Mouse (Mus musculus): ENCODE results near the gene Eif4g3. TPM values are rescaled to one million over a fixed set of nuclear protein-coding genes. Genes with fewer than 3 reads are reported as not detected.

The Eif4g3 gene
- polyA plus RNA-seq, 1 experiment from 2014 or later: 34.1 TPM

GRCm38 (mm10) chr4:138074896-138075584 is 82.2 kb downstream of the Eif4g3 start:
- WGBS: 79% methylated on average over 6 of the region's 6 CpGs
- Histone ChIP-seq H3K27me3 (ENCODE audit: low read depth, poor library complexity, severe bottlenecking) (no peaks in the 10 kb centered on the region), H3K27ac (replicated peaks) (no peak overlapping the region), H3K4me1 (no peaks in the 10 kb centered on the region), H3K9me3 (replicated peaks) (no peaks in the 10 kb centered on the region), H3K4me3 (no peak overlapping the region), H3K36me3 (peaks cover 62% of the 10 kb centered on the region)
- no peak for DNase-seq (ENCODE audit: low spot score)

GRCm38 (mm10) chr4:138077663-138078295 is 85.0 kb downstream of the Eif4g3 start:
- DNase-seq (ENCODE audit: low spot score): no peak
- H3K27ac ChIP-seq (replicated peaks): no peak overlapping the region
- H3K4me1 ChIP-seq: no peaks in the 10 kb centered on the region; the same call in 1 of the 2 replicates
- WGBS: 87% methylated on average over 3 of the region's 3 CpGs
- H3K27me3 ChIP-seq (ENCODE audit: low read depth, poor library complexity, severe bottlenecking): no peaks in the 10 kb centered on the region
- H3K4me3 ChIP-seq: no peak overlapping the region
- no peaks in the 10 kb centered on the region for H3K9me3 ChIP-seq (replicated peaks)
- H3K36me3 ChIP-seq: peaks cover 58% of the 10 kb centered on the region

GRCm38 (mm10) chr4:138079234-138079633 is 86.4 kb downstream of the Eif4g3 start:
- H3K27me3 ChIP-seq (ENCODE audit: low read depth, poor library complexity, severe bottlenecking): no peaks in the 10 kb centered on the region
- peaks cover 70% of the 10 kb centered on the region for H3K36me3 ChIP-seq
- no peaks in the 10 kb centered on the region; the same call in 1 of the 2 replicates for H3K4me1 ChIP-seq
- WGBS: 96% methylated on average over 5 of the region's 5 CpGs
- no peaks in the 10 kb centered on the region for H3K9me3 ChIP-seq (replicated peaks)
- DNase-seq (ENCODE audit: low spot score): no peak
- H3K4me3 ChIP-seq: no peak overlapping the region
- no peak overlapping the region for H3K27ac ChIP-seq (replicated peaks)

DNA sequence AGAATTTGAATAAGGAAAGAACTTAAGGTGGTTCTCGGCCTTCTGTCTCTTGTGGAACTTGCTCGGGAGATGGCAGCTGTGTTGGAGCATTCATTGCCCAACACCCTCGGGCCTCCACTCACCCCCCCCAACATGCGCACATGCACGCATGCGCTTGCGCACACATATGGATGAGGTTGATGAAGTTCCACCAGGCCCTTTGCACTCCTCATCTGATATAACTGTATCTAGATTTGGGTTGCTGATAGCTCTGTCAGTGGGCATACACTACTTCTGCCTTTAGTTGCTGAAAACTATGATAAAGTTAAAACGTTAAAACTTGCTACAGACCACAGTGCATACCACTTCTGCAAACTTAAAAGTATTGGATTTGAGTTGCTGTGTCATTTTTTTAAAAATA is 89.6 kb downstream of the Eif4g3 start:
- 93% methylated on average over 8 of the region's 8 CpGs for WGBS
- Histone ChIP-seq H3K36me3 (peaks cover 87% of the 10 kb centered on the region), H3K9me3 (replicated peaks) (no peaks in the 10 kb centered on the region), H3K27me3 (ENCODE audit: low read depth, poor library complexity, severe bottlenecking) (no peaks in the 10 kb centered on the region), H3K4me1 (no peaks in the 10 kb centered on the region; the same call in 1 of the 2 replicates), H3K4me3 (no peak overlapping the region), H3K27ac (replicated peaks) (no peak overlapping the region)
- no peak for DNase-seq (ENCODE audit: low spot score)

GRCm38 (mm10) chr4:138084103-138084502 is 91.3 kb downstream of the Eif4g3 start:
- WGBS: 94% methylated on average over 8 of the region's 8 CpGs
- DNase-seq (ENCODE audit: low spot score): no peak
- H3K27ac ChIP-seq (replicated peaks): no peak overlapping the region

DNA sequence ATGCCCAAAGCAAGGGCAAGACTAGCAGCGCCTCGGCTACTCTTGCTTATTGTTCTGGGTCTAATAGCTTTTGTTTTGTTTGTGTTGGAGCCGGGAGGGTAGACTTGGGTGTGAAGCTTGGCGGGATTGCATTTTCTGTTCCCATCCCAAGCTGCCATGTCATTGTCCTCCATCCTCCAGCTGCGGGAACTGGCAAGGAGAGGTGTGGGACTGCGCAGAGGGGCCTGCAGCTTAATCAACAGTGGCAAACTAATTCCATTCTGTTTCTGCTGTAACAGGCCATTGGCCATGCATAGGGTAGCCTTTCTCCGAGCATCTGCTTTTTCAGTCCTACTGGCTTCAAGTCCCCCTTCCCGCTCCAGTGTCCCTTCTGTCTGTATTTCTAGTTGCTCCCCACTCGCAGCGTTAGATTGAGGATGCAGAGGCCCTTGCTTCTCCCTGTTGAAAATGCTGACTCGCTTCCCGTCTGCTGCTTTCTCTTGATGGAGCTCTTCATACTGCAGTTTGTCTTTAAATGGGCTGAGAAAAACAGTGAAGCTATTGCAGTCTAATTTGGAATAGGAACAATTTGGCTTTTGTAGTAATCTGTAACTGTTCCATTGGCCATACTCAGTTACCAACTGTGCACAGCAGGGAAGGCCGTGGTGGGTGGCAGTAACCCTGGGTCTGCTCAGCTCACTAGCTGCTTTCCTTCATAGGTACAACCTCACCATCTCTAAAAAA is 92.2 kb downstream of the Eif4g3 start:
- H3K4me3 ChIP-seq: no peak overlapping the region
- H3K9me3 ChIP-seq (replicated peaks): no peaks in the 10 kb centered on the region
- 87% methylated on average over 13 of the region's 13 CpGs for WGBS
- H3K27ac ChIP-seq (replicated peaks): no peak overlapping the region
- peaks cover 91% of the 10 kb centered on the region for H3K36me3 ChIP-seq
- no peaks in the 10 kb centered on the region for H3K27me3 ChIP-seq (ENCODE audit: low read depth, poor library complexity, severe bottlenecking)
- no peak for DNase-seq (ENCODE audit: low spot score)
- H3K4me1 ChIP-seq: no peaks in the 10 kb centered on the region; the same call in 1 of the 2 replicates

More at GRCm38 (mm10) chr4:138084103-138084502, 91.3 kb downstream of the Eif4g3 start:
- H3K36me3 ChIP-seq: peaks cover 87% of the 10 kb centered on the region
- no peaks in the 10 kb centered on the region for H3K9me3 ChIP-seq (replicated peaks)
- H3K27me3 ChIP-seq (ENCODE audit: low read depth, poor library complexity, severe bottlenecking): no peaks in the 10 kb centered on the region
- no peaks in the 10 kb centered on the region; the same call in 1 of the 2 replicates for H3K4me1 ChIP-seq
- no peak overlapping the region for H3K4me3 ChIP-seq

- no peaks in the 10 kb centered on the region for H3K9me3 ChIP-seq (replicated peaks)
- H3K27me3 ChIP-seq (ENCODE audit: low read depth, poor library complexity, severe bottlenecking): no peaks in the 10 kb centered on the region
- H3K4me3 ChIP-seq: no peak overlapping the region
- DNase-seq (ENCODE audit: low spot score): no peak
- H3K36me3 ChIP-seq: peaks cover 93% of the 10 kb centered on the region
- H3K4me1 ChIP-seq: no peaks in the 10 kb centered on the region
- H3K27ac ChIP-seq (replicated peaks): no peak overlapping the region
- 91% methylated on average over 5 of the region's 5 CpGs for WGBS
These were observed 94.1 kb downstream of the Eif4g3 start for GRCm38 (mm10) chr4:138086949-138087348.

- WGBS: 96% methylated on average over 2 of the region's 2 CpGs
- DNase-seq (ENCODE audit: low spot score): no peak
- no peaks in the 10 kb centered on the region for H3K27me3 ChIP-seq (ENCODE audit: low read depth, poor library complexity, severe bottlenecking)
- no peak overlapping the region for H3K4me3 ChIP-seq
- no peak overlapping the region for H3K27ac ChIP-seq (replicated peaks)
- peaks cover 90% of the 10 kb centered on the region for H3K36me3 ChIP-seq
- no peaks in the 10 kb centered on the region for H3K9me3 ChIP-seq (replicated peaks)
- no peaks in the 10 kb centered on the region for H3K4me1 ChIP-seq
These were observed 96.7 kb downstream of the Eif4g3 start for GRCm38 (mm10) chr4:138089512-138089911.

GRCm38 (mm10) chr4:138091562-138092194 is 98.9 kb downstream of the Eif4g3 start:
- Histone ChIP-seq H3K4me1 (no peaks in the 10 kb centered on the region), H3K9me3 (replicated peaks) (no peaks in the 10 kb centered on the region)
- WGBS: 91% methylated on average over 7 of the region's 7 CpGs

DNA sequence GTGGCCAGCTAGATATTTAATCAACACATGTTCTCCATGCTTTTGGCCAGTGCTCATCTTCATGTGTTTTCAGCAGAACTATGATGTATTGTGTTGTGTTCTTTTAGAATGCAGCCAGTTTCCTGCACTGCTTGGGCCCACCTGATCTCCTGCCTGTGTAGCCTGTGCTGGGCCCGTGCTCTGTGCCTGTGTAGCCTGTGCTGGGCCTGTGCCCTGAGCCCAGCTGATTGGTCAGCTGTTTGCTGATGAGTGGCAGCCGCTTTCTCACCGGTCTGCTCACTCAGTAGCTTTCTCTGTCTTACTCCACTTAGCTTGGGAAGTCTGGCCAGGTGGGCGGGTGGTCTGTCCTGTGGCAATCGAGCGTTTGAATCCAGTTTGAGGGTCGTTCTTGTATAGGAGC is 107.6 kb downstream of the Eif4g3 start:
- Histone ChIP-seq H3K27ac (replicated peaks) (no peak overlapping the region), H3K9me3 (replicated peaks) (no peaks in the 10 kb centered on the region), H3K4me3 (no peak overlapping the region), H3K36me3 (peaks cover 98% of the 10 kb centered on the region), H3K4me1 (no peaks in the 10 kb centered on the region), H3K27me3 (ENCODE audit: low read depth, poor library complexity, severe bottlenecking) (no peaks in the 10 kb centered on the region)
- no peak for DNase-seq (ENCODE audit: low spot score)
- 93% methylated on average over 7 of the region's 7 CpGs for WGBS

More at GRCm38 (mm10) chr4:138091562-138092194, 98.9 kb downstream of the Eif4g3 start:
- no peak overlapping the region for H3K27ac ChIP-seq (replicated peaks)
- H3K4me3 ChIP-seq: no peak overlapping the region
- no peaks in the 10 kb centered on the region for H3K27me3 ChIP-seq (ENCODE audit: low read depth, poor library complexity, severe bottlenecking)
- no peak for DNase-seq (ENCODE audit: low spot score)
- H3K36me3 ChIP-seq: peaks cover 88% of the 10 kb centered on the region

GRCm38 (mm10) chr4:138101795-138102194 is 109.0 kb downstream of the Eif4g3 start:
- H3K27ac ChIP-seq (replicated peaks): no peak overlapping the region
- DNase-seq (ENCODE audit: low spot score): no peak
- peaks cover 100% of the 10 kb centered on the region for H3K36me3 ChIP-seq
- H3K9me3 ChIP-seq (replicated peaks): no peaks in the 10 kb centered on the region
- no peaks in the 10 kb centered on the region for H3K4me1 ChIP-seq
- H3K4me3 ChIP-seq: no peak overlapping the region
- WGBS: 91% methylated on average over 10 of the region's 10 CpGs
- no peaks in the 10 kb centered on the region for H3K27me3 ChIP-seq (ENCODE audit: low read depth, poor library complexity, severe bottlenecking)

DNA sequence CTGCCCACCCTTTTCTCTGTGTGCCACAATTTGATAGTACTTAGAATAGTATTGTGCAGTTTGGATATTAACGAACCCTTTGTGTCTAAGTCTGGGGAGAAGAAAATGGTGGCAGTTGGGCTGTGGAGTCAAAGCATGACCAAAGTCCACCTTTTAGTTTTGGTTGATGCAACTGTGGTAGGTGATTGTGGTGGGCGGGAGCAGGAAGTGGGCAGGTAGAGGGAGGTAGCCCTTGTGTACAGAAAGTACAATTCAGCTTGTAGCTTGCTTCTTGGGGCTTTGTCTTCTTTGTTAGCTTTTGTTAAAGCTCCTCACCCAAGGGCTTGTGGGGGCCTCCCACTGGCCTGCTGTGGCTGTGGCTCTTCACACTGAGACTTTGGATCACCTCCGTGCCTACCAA is 109.6 kb downstream of the Eif4g3 start:
- H3K9me3 ChIP-seq (replicated peaks): no peaks in the 10 kb centered on the region
- WGBS: 92% methylated on average over 3 of the region's 3 CpGs
- no peak for DNase-seq (ENCODE audit: low spot score)
- peaks cover 100% of the 10 kb centered on the region for H3K36me3 ChIP-seq
- no peaks in the 10 kb centered on the region for H3K27me3 ChIP-seq (ENCODE audit: low read depth, poor library complexity, severe bottlenecking)
- H3K27ac ChIP-seq (replicated peaks): no peak overlapping the region
- no peaks in the 10 kb centered on the region for H3K4me1 ChIP-seq
- no peak overlapping the region for H3K4me3 ChIP-seq

Data from midbrain, embryonic 10.5 days (tissue).